In the genomic region with DNA sequence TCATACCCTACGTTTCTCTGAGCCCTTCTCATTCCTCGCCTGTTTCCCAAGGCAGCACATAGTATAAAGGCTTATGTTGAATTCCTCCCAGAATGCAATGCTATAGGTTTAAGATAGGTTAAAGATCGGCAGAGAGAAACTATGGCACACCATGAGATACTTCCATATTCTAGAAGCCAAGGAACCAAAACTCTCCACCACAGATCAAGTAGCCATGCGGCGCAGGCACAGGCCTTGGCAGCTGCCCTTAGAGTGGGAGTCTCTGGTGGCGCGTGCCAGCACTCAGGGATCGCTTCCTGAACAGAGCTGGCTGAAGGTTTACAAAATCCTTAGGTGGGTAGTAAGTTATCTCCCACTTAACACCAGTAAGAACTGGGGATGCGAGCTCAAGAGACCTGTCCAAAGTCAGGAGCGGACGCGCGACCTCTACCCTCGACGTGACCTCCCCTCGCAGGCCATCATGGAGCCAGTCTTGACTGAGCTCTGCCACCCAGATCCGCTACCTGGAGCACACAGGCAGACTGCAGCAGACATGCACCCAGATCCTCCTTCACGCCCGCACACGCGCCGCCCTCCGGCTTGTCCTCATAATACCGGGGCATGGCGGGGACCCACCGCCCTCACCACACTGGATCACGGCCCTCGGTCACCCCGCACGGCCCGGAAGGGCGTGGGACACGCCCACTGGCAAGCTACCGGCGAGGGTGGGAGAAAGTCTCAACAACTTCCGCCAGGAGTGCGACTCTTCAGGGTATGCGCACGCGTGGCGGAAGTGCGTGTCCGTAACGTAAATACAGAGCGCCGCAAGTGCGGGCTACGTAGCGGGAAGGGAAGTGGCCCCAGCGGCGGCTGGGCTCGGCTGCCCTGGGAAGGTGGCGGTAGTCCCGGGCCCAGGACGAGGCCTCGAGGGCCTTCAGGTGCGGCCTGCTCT, we compare ENCODE assay signal across 8 mouse cellular contexts. TPM values are rescaled to one million over a fixed set of nuclear protein-coding genes. Genes with fewer than 3 reads are reported as not detected.
DNase-seq lines count a peak whose midpoint lies in the region; ATAC-seq lines count a peak whose summit lies in the region.

Coa5 (minus strand) TSS at position 738 of the 931 bp plus-strand sequence.
Unc50 (plus strand) TSS at position 774 of the 931 bp plus-strand sequence.

- 1% methylated on average over 57 of the region's 57 CpGs for WGBS in heart, embryonic 14.5 days
- 1% methylated on average over 57 of the region's 57 CpGs for WGBS in liver, embryonic 13.5 days (ENCODE audit: insufficient replicate concordance)
- 2% methylated on average over 57 of the region's 57 CpGs for WGBS in stomach, embryonic 16.5 days

- peak within 1 kb of the TSS; percentile 21 to 63 for H3K27ac ChIP-seq in heart, embryonic 14.5 days (replicated peaks in 1 of 2; ENCODE audit: control insufficient read depth in 1 of 2, insufficient read depth in 1 of 2, low read depth in 2 of 2, low read length in 2 of 2)
- peak within 1 kb of the TSS; percentile 85 for H3K27ac ChIP-seq in liver, embryonic 13.5 days
- peak within 1 kb of the TSS; percentile 68 for H3K27ac ChIP-seq in stomach, embryonic 16.5 days (ENCODE audit: low read length)

- no peaks in the 10 kb centered on the region for H3K9me3 ChIP-seq in heart, embryonic 14.5 days (ENCODE audit: control insufficient read depth, low read length)
- no peaks in the 10 kb centered on the region for H3K9me3 ChIP-seq in liver, embryonic 13.5 days (replicated peaks)
- no peaks in the 10 kb centered on the region for H3K9me3 ChIP-seq in stomach, embryonic 16.5 days (replicated peaks; ENCODE audit: control insufficient read depth, low read length)

- peaks cover 5 to 17% of the 10 kb centered on the region in 2 experiments for H3K4me1 ChIP-seq in heart, embryonic 14.5 days (ENCODE audit: control insufficient read depth in 2 of 2, insufficient read depth in 2 of 2, low read length in 2 of 2)
- H3K4me1 ChIP-seq in liver, embryonic 13.5 days (replicated peaks) = peaks cover 59% of the 10 kb centered on the region
- peaks cover 13% of the 10 kb centered on the region for H3K4me1 ChIP-seq in stomach, embryonic 16.5 days (ENCODE audit: control insufficient read depth, insufficient read depth, low read length)

- H3K27me3 ChIP-seq in heart, embryonic 14.5 days (ENCODE audit: control insufficient read depth, insufficient read depth, low read length) = no peaks in the 10 kb centered on the region
- no peaks in the 10 kb centered on the region for H3K27me3 ChIP-seq in liver, embryonic 13.5 days
- no peaks in the 10 kb centered on the region for H3K27me3 ChIP-seq in stomach, embryonic 16.5 days (ENCODE audit: control insufficient read depth, insufficient read depth, low read length)

- peak; percentile 97 for ATAC-seq in CD4-positive, CD25-positive, alpha-beta regulatory T cell, adult 4 months
- peak; percentile 97 for ATAC-seq in heart, embryonic 14.5 days (ENCODE audit: insufficient number of reproducible peaks, insufficient read depth, low FRiP score, low read depth)
- peak; percentile 96 for ATAC-seq in liver, embryonic 13.5 days (ENCODE audit: low read depth)
- ATAC-seq in stomach, embryonic 16.5 days (ENCODE audit: insufficient read depth, low FRiP score) = peak; percentile 98

- H3K9ac ChIP-seq in heart, embryonic 14.5 days (ENCODE audit: low read length) = peak within 1 kb of the TSS; percentile 95
- H3K9ac ChIP-seq in liver, embryonic 13.5 days = peak within 1 kb of the TSS; percentile 89
- peak within 1 kb of the TSS; percentile 82 for H3K9ac ChIP-seq in stomach, embryonic 16.5 days (ENCODE audit: low read length)

- H3K4me3 ChIP-seq in heart, embryonic 14.5 days (ENCODE audit: control insufficient read depth in 1 of 2, insufficient read depth in 1 of 2, low read depth in 1 of 2, low read length in 2 of 2) = peak within 1 kb of the TSS; percentile 61 to 97
- peak within 1 kb of the TSS; percentile 80 for H3K4me3 ChIP-seq in liver, embryonic 13.5 days (replicated peaks)
- peak within 1 kb of the TSS; percentile 69 for H3K4me3 ChIP-seq in stomach, embryonic 16.5 days (replicated peaks; ENCODE audit: low read length)

- DNase-seq in c-Kit-negative CD71-positive TER-119-positive erythroid progenitor cells, embryonic 14.5 days (ENCODE audit: low read depth, low spot score) = peak; percentile 80
- DNase-seq in fibroblast of lung, adult 2 months (ENCODE audit: low read depth) = peak; percentile 90
- peak; percentile 97 for DNase-seq in kidney, postnatal 14 days
- peak; percentile 91 for DNase-seq in liver, embryonic 13.5 days
- peak; percentile 88 for DNase-seq in neural tube, embryonic 10.5 days (ENCODE audit: extremely low spot score, low spot score)

- peaks cover 61% of the 10 kb centered on the region for H3K36me3 ChIP-seq in heart, embryonic 14.5 days (ENCODE audit: control insufficient read depth, insufficient read depth, low read length)
- H3K36me3 ChIP-seq in liver, embryonic 13.5 days = peaks cover 46% of the 10 kb centered on the region
- H3K36me3 ChIP-seq in stomach, embryonic 16.5 days (ENCODE audit: control insufficient read depth, insufficient read depth, low read length) = peaks cover 17% of the 10 kb centered on the region

- H3K4me2 ChIP-seq in heart, embryonic 14.5 days (ENCODE audit: low read length) = peak within 1 kb of the TSS; percentile 91
- peak within 1 kb of the TSS; percentile 90 for H3K4me2 ChIP-seq in liver, embryonic 13.5 days
- H3K4me2 ChIP-seq in stomach, embryonic 16.5 days (ENCODE audit: low read depth, low read length) = peak within 1 kb of the TSS; percentile 87

RNA-seq across cellular contexts. Expression of gene Coa5, which starts in this region (rescaled TPM):
- 10 to 100 TPM; 53.3 to 59.3 TPM for polyA plus RNA-seq in CD4-positive, CD25-positive, alpha-beta regulatory T cell, adult 4 months (2017; shearing (Covaris generic))
- polyA plus RNA-seq in heart, embryonic 14.5 days (2014; fragmentation: Nextera tagmentation; extraction: Ambion mirVana) = 72.0 and 78.3 TPM in 2 replicates
- polyA plus RNA-seq in liver, embryonic 13.5 days (2015; fragmentation: Nextera tagmentation; extraction: Ambion mirVana) = 36.8 and 45.2 TPM in 2 replicates
- 47.7 and 52.3 TPM in 2 replicates for polyA plus RNA-seq in stomach, embryonic 16.5 days (2015; fragmentation: Nextera tagmentation; extraction: Ambion mirVana)

RNA-seq across cellular contexts. Expression of gene Unc50, which starts in this region (rescaled TPM):
- 10 to 100 TPM; 63.3 to 63.4 TPM for polyA plus RNA-seq in CD4-positive, CD25-positive, alpha-beta regulatory T cell, adult 4 months (2017; shearing (Covaris generic))
- polyA plus RNA-seq in heart, embryonic 14.5 days (2014; fragmentation: Nextera tagmentation; extraction: Ambion mirVana) = 83.8 and 91.0 TPM in 2 replicates
- 86.7 and 87.2 TPM in 2 replicates for polyA plus RNA-seq in liver, embryonic 13.5 days (2015; fragmentation: Nextera tagmentation; extraction: Ambion mirVana)
- polyA plus RNA-seq in stomach, embryonic 16.5 days (2015; fragmentation: Nextera tagmentation; extraction: Ambion mirVana) = 123 and 131 TPM in 2 replicates

Comparison
In these comparisons a context has a peak if more than half of its experiments do, and no peak if none do; other contexts are left out.
1. Peak in every context shown above with its lines: DNase-seq, ATAC-seq, H3K4me3 ChIP-seq and H3K27ac ChIP-seq.